Mouse (Mus musculus): ENCODE results near the gene Fhit.
A peak's percentile ranks its signal among the peaks of the same experiment; 100 is the strongest.

Fhit gene

GRCm38 (mm10) chr14:10701707-10702106 is 460.1 kb downstream of the Fhit start:
- no peak for DNase-seq

- no peak for DNase-seq
Observed at GRCm38 (mm10) chr14:10680041-10680440, 481.8 kb downstream of the Fhit start.

GRCm38 (mm10) chr14:10679638-10680037 is 482.2 kb downstream of the Fhit start:
- DNase-seq, result no peak

GRCm38 (mm10) chr14:10677627-10678026 is 484.2 kb downstream of the Fhit start:
- DNase-seq, result peak; percentile 47 to 51

DNA sequence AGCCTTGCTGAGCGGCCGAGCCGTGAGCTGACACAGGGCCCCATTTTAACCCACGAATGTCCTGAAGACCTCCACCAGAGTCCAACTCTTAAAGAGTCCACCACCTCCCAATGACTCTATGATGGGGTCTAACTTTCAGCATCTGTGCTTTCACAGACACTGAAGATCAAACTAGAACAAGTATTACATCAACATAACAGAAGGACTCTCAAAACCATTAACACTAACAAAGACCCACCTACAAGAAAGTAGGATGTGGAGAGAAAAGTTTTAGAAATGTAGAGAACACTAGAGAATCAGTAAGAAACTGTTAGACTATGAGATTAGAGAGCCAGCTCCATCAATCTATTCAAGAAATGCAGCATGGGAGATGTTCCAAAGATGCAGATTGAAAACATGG is 501.6 kb downstream of the Fhit start:
- DNase-seq, result no peak

DNA sequence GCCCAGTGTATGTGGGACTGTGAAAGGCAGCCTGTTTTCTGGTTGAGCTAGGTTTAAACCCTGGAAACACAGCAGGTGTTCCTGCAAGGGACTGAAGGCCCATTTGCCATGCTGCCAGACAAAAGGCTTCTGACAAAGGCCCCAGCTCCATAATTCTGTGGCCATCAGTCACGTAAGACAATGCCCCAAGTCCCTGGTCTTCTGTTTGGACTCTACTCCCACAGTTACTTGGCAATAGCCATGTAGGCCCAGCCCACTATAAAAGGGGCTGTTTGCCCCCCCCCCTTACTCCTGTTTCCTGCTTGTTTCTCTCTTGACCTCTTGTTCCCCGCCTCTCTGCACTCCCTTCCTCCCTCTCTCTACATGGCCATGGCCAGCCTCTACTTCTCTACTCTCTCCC is 502.5 kb downstream of the Fhit start:
- no peak for DNase-seq

- no peak for DNase-seq
Observed at GRCm38 (mm10) chr14:10658219-10658618, 503.6 kb downstream of the Fhit start.

- DNase-seq, result no peak
Observed at GRCm38 (mm10) chr14:10657364-10657763, 504.5 kb downstream of the Fhit start.

DNA sequence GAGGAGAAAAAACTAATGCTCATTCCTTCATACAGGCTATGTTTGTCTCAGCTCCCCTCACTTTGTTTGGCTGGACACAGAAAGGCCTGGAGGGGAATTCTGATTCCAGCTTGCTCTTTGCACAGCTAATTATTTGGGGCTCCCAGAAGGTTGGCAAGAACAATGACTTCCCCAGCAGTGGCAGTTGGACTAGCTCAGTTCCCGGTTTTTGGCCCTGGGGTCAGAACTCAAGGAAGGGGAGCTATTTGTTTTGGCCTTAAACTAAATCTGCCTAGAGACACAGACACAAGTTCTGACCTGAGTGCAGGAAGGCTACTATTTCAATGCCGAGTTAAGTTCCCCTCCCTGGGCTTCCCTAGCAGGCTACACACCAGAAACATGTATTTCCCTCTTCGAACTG is 506.0 kb downstream of the Fhit start:
- peak; percentile 53 to 66 for DNase-seq

GRCm38 (mm10) chr14:10647832-10648231 is 514.0 kb downstream of the Fhit start:
- no peak for DNase-seq

- no peak for DNase-seq
Observed at GRCm38 (mm10) chr14:10631783-10632182, 530.1 kb downstream of the Fhit start.

GRCm38 (mm10) chr14:10630831-10631360 is 530.9 kb downstream of the Fhit start:
- DNase-seq, result no peak

DNA sequence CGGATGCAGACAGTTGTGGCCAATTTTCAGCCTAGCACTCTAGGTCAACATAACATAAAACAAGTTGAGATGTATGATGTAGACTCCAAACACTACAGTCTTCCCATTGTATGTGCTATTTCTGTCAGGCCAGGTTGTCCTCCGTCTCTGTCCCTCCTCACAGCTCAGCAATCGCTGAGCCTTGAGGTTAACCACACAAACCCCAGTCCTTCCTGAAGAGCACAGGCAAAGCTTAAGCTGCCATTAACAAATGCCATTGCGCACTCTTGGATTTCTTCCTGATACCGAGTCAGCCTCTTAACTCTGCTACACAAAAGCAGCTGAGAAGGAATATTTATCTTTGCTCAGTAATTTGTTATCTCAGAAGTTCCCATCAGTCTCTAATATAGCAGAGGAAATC is 568.4 kb downstream of the Fhit start:
- DNase-seq, result no peak

DNA sequence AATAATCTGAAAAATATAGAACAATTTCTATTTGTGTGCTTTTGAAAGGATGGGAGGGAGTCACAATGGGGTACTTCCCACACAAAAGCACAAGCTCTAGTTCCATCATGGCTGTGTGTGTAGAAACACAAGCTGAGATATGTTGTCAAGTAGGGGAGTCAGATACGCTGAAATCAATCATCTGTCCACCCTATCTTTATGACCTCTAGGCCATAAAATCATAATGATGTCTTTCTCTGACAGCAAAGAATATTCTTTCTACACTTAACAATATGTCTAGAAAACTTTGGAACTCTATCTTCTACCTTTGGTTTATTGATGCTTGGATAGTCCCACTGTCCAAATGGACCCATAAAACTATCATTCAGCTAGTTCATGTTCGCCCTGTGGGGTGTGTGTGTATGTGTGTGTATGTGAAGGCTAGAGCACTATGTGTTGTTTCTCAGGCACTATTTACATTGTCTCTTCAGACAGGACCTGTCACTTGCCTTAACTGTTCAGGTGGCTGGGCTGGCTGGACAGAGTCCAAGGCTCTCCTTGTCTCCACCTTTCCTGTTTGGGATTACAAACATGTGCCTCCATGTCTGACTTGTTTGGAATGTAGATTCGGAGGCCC is 592.8 kb downstream of the Fhit start:
- no peak for DNase-seq

DNA sequence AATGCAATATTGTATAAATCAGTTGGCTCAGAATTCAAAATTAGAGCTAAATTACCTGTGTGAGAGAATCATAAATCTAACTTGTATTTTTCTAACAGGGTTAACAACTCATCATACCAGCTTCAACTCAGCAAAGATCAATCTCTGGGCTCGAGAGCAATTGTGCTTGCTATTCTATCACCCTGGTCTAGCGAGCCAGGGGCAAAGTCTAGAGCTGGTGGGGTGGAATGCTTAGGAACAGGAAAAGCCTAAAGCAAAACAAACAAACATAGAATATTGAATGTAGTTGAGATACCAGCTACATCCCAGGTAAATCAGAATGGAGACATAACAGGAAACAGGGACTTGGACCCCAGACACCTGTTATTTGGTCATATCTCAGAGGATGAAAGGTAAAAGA is 594.1 kb downstream of the Fhit start:
- no peak for DNase-seq

DNA sequence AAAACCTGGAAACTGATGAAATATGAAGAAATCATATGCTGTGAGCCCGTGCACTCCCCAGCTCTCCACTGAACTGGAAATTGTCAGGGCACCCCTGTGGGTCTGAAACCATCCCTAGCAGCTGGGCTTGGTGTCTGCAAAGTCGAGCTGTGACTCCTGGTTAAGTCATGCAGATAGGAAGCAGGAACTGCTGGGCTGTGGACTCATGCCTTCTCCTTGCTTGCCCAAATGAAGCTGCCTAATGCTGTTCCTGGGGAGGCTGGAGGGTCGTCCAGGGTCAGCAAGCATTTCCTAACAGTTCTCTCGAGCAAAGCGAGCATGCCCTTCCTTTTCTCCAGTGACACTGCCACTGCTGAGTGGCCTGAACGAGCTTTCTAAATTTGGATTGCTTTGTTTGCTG is 607.1 kb downstream of the Fhit start:
- DNase-seq, result peak; percentile 9 to 16

DNA sequence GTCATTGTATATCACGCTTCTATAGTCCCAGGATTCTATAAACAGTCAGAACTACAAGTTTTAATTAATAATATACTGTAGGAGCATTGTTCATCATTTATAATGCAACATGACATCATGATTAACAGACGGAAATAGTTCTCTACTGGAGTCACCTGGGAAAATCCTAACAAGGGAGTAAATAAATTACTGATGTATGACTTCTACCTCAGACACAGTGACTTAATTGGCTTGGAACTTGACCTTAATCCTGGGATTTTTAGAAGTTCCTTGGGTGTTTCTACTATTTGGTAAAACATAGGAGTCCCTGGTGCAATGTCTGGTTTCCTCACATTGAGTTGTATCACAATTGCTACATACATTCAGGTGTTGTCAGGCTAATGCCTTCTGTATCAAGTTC is 613.2 kb downstream of the Fhit start:
- DNase-seq, result no peak

DNA sequence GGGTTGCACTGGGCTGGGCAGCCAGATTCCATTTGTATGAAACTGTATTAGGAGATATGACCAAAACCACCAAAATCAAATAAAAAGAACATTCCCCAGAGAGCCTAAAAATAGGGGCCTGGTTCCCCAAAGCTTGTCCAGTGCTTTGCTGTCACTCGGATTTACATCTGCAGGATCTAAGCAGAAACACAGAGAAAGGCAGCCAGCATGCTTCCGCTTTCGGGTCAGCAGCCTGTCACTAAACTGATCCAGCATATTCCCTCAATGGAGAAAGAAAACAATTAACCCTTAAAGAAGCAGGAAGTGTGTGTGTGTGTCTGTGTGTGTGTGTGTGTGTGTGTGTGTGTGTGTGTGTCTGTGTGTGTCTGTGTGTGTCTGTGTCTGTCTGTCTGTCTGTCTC is 615.9 kb downstream of the Fhit start:
- DNase-seq, result peak; percentile 18 to 28

DNA sequence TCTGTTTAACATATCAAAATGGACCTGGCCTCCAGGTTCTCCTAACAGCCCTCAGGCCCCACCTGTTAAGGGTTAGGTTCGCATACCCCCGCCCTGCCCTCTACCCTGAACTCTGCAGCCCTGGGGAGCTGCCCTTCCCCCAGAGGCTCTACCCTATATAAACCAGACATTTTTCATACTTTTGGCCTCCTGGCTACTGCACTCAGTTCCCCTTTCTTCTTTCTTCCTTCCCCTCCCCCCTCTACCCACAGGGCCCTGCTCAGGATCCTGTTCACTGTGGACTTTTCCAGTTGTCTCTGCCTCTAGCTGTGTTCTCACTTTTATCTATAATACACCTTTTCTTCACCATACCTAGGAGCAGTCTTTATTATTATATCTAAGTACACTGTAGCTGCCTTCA is 627.0 kb downstream of the Fhit start:
- DNase-seq, result no peak

- DNase-seq, result peak in 1 of 2 experiments; percentile 3
Observed at GRCm38 (mm10) chr14:10531748-10532500, 629.9 kb downstream of the Fhit start.

DNA sequence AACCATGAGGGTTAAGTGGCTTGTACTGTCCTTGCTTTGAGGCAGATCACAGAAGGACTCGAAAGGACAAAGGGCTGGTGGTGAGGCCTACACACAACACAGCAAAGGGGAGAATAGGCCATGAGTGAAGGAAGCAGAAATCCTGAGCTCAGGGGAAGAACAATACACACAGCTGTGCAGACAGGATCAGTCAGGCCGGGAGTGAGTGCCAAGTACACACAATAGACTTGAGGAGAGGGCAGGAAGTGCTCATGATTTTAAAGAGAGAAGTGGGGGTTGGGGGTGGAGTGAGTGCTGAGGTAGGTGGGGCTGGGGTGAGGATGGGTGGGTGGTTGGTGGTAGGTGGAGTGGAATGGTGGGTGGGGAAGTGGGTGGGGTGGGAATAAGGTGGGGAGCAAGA is 635.0 kb downstream of the Fhit start:
- DNase-seq, result peak in 1 of 2 experiments; percentile 12

GRCm38 (mm10) chr14:10525786-10526185 is 636.0 kb downstream of the Fhit start:
- DNase-seq, result no peak

DNA sequence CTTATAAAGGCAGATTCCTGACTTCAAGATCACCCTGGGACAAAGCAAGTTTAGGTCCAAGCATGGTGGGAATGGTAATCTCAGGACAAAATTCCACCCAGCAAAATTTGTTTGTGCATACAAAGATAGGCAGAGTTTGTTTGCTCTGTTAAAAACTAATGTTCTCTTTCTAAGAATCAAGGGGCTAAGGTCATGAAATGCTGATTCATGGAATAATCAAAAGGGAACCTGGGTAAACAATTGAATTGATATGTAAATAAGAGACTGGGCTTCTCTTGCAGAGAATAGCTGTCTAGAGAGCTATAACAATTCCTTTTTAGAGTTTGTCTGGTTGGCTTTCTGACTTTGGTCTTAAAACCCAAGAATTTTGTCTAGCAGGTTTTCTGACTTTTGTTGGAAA is 647.8 kb downstream of the Fhit start:
- no peak for DNase-seq

DNA sequence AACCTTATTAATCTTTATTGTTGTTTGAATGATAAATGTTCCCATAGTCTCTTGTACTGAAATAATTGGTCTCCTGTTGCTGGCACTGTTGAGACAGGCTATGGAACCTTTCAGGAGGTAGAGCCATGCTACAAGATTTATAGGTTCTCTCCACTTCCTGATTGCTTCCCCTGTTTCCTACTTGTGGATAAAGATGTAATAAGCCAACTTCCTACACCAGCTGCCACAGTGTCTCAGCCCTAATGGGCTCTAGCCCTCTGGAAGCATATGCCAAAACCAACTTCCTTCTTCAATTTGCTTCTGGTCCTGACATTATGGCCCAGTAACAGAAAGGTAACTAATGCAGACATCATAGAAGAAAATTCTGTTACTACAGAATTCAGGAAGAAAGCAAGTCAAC is 652.6 kb downstream of the Fhit start:
- DNase-seq, result no peak
